Mouse (Mus musculus) liver, embryonic 11.5 days (tissue): ENCODE data around the gene Kazn. TPM values are rescaled to one million over a fixed set of nuclear protein-coding genes. Genes with fewer than 3 reads are reported as not detected.

ENCODE experiments used
- ATAC-seq: fragments of 200-750 bp; cut with Nextera tagmentation; replicated peaks from 2 replicates; pipeline ENCODE4 v1.8.0; 2017; ENCODE audit warnings: moderate number of reproducible peaks, mild to moderate bottlenecking, moderate TSS enrichment, moderate library complexity; ENCODE audit not compliant: low FRiP score
- DNase-seq: peaks from one replicate; pipeline ENCODE4 v3.0.0-alpha.2; 2017; ENCODE audit warnings: low spot score
- H3K27ac ChIP-seq: fragments of 300-500 bp; sonication (generic); 2 replicates; pipeline ENCODE4 v1.5.1; 2014; ENCODE audit warnings: mild to moderate bottlenecking, low read depth, low read length, control low read depth
- H3K27me3 ChIP-seq: fragments of 300-500 bp; sonication (generic); replicated peaks from 2 replicates; pipeline ENCODE4 v1.6.1; 2014; ENCODE audit warnings: low read length, mixed read lengths; ENCODE audit not compliant: control insufficient read depth, insufficient read depth
- H3K36me3 ChIP-seq: fragments of 300-500 bp; sonication (generic); 2 replicates; pipeline ENCODE4 v1.6.1; 2014; ENCODE audit warnings: mild to moderate bottlenecking, low read length, moderate library complexity, mixed read lengths; ENCODE audit not compliant: control insufficient read depth, insufficient read depth
- H3K4me1 ChIP-seq: fragments of 300-500 bp; sonication (generic); replicated peaks from 2 replicates; pipeline ENCODE4 v1.6.1; 2014; ENCODE audit warnings: low read length, mixed read lengths; ENCODE audit not compliant: control insufficient read depth, insufficient read depth
- H3K4me2 ChIP-seq: fragments of 300-500 bp; sonication (generic); 2 replicates; pipeline ENCODE4 v1.6.1; 2014; ENCODE audit warnings: mild to moderate bottlenecking, control low read depth, moderate library complexity
- H3K4me3 ChIP-seq: fragments of 300-500 bp; sonication (generic); 2 replicates; pipeline ENCODE4 v1.5.1; 2014; ENCODE audit warnings: low read depth, low read length, control low read depth
- H3K9ac ChIP-seq: fragments of 300-500 bp; sonication (generic); 2 replicates; pipeline ENCODE4 v1.6.1; 2014; ENCODE audit warnings: low read depth, low read length, control low read depth
- H3K9me3 ChIP-seq: fragments of 300-500 bp; sonication (generic); 2 replicates; pipeline ENCODE4 v1.6.1; 2016; ENCODE audit warnings: low read length, inconsistent platforms, mixed read lengths; ENCODE audit not compliant: control insufficient read depth
- WGBS: fragments of 180-500 bp; shearing (Covaris S2); extraction: QIAGEN DNeasy Blood & Tissue Kit; methylation state at CpG from one replicate; pipeline ENCODE4 v1.1.7; 2014; 5-methylcytosine and 5-hydroxymethylcytosine counted together
- polyA plus RNA-seq: library from polyadenylated mRNA; unstranded; fragments of >200 nt; fragmentation: Nextera tagmentation; extraction: Ambion mirVana; gene quantifications from 2 replicates; pipeline ENCODE4 v1.2.1, GENCODE M21; 2014

Kazn gene
- polyA plus RNA-seq, 1 experiment from 2014 or later = 4.4 TPM

GRCm38 (mm10) chr4:142236681-142237080, 2.5 kb downstream of the Kazn start:
- no peaks in the 10 kb centered on the region for H3K9me3 ChIP-seq
- ATAC-seq = no peak

GRCm38 (mm10) chr4:142235426-142235825, 3.8 kb downstream of the Kazn start:
- DNase-seq = no peak

More at GRCm38 (mm10) chr4:142236681-142237080, 2.5 kb downstream of the Kazn start:
- Histone ChIP-seq H3K36me3 (no peaks in the 10 kb centered on the region), H3K27me3 (no peaks in the 10 kb centered on the region), H3K4me1 (peaks cover 16% of the 10 kb centered on the region; the same call in 1 of the 2 replicates), H3K27ac (no peak overlapping the region), H3K9ac (no peak overlapping the region), H3K4me3 (no peak overlapping the region), H3K4me2 (no peak overlapping the region)
- 71% methylated on average over 4 of the region's 4 CpGs for WGBS
- DNase-seq = no peak

GRCm38 (mm10) chr4:142234828-142235227, 4.4 kb downstream of the Kazn start:
- Histone ChIP-seq H3K9me3 (no peaks in the 10 kb centered on the region), H3K36me3 (no peaks in the 10 kb centered on the region), H3K27me3 (no peaks in the 10 kb centered on the region), H3K27ac (no peak overlapping the region), H3K4me1 (peaks cover 14% of the 10 kb centered on the region; the same call in 1 of the 2 replicates), H3K4me3 (no peak overlapping the region), H3K4me2 (no peak overlapping the region), H3K9ac (no peak overlapping the region)
- 84% methylated on average over 9 of the region's 9 CpGs for WGBS
- no peak for ATAC-seq
- DNase-seq = no peak

More at GRCm38 (mm10) chr4:142235426-142235825, 3.8 kb downstream of the Kazn start:
- Histone ChIP-seq H3K27ac (no peak overlapping the region), H3K4me3 (no peak overlapping the region), H3K4me2 (no peak overlapping the region), H3K27me3 (no peaks in the 10 kb centered on the region), H3K9ac (no peak overlapping the region), H3K4me1 (peaks cover 16% of the 10 kb centered on the region; the same call in 1 of the 2 replicates), H3K9me3 (no peaks in the 10 kb centered on the region), H3K36me3 (no peaks in the 10 kb centered on the region)
- ATAC-seq = no peak
- 88% methylated on average over 11 of the region's 11 CpGs for WGBS

- no peak for DNase-seq
- Histone ChIP-seq H3K4me2 (no peak overlapping the region), H3K27ac (no peak overlapping the region), H3K36me3 (no peaks in the 10 kb centered on the region), H3K9me3 (no peaks in the 10 kb centered on the region), H3K9ac (no peak overlapping the region), H3K4me1 (peaks cover 18% of the 10 kb centered on the region), H3K27me3 (no peaks in the 10 kb centered on the region), H3K4me3 (no peak overlapping the region)
- ATAC-seq = no peak
- WGBS = 46% methylated on average over 13 of the region's 13 CpGs
These were observed 10.2 kb downstream of the Kazn start for GRCm38 (mm10) chr4:142228821-142229575.

GRCm38 (mm10) chr4:142223898-142224645, 15.1 kb downstream of the Kazn start:
- no peak overlapping the region for H3K4me2 ChIP-seq
- H3K36me3 ChIP-seq = no peaks in the 10 kb centered on the region
- no peaks in the 10 kb centered on the region for H3K9me3 ChIP-seq
- no peaks in the 10 kb centered on the region for H3K27me3 ChIP-seq
- H3K4me1 ChIP-seq = peaks cover 28% of the 10 kb centered on the region
- no peak for ATAC-seq
- H3K27ac ChIP-seq = no peak overlapping the region
- DNase-seq = no peak
- no peak overlapping the region for H3K4me3 ChIP-seq
- H3K9ac ChIP-seq = no peak overlapping the region
- 65% methylated on average over 9 of the region's 9 CpGs for WGBS

GRCm38 (mm10) chr4:142222385-142222784, 16.8 kb downstream of the Kazn start:
- WGBS = 68% methylated on average over 1 of the region's 1 CpGs
- no peaks in the 10 kb centered on the region for H3K27me3 ChIP-seq
- H3K4me3 ChIP-seq = no peak overlapping the region
- H3K4me2 ChIP-seq = no peak overlapping the region
- no peak overlapping the region for H3K9ac ChIP-seq
- DNase-seq = no peak
- peak overlapping the region; percentile 17; the same call in 1 of the 2 replicates for H3K27ac ChIP-seq
- peaks cover 21% of the 10 kb centered on the region for H3K4me1 ChIP-seq
- no peak for ATAC-seq
- H3K9me3 ChIP-seq = no peaks in the 10 kb centered on the region
- H3K36me3 ChIP-seq = no peaks in the 10 kb centered on the region

- ATAC-seq = no peak; the same call in 1 of the 2 replicates
- H3K4me1 ChIP-seq = peaks cover 24% of the 10 kb centered on the region
These were observed 17.5 kb downstream of the Kazn start for GRCm38 (mm10) chr4:142221757-142222072.

GRCm38 (mm10) chr4:142221025-142221756, 18.0 kb downstream of the Kazn start:
- ATAC-seq (no peak), DNase-seq (no peak)
- WGBS = 61% methylated on average over 18 of the region's 18 CpGs
- Histone ChIP-seq H3K9me3 (no peaks in the 10 kb centered on the region), H3K4me3 (no peak overlapping the region), H3K4me2 (no peak overlapping the region), H3K4me1 (peaks cover 24% of the 10 kb centered on the region), H3K9ac (no peak overlapping the region), H3K36me3 (no peaks in the 10 kb centered on the region), H3K27me3 (no peaks in the 10 kb centered on the region), H3K27ac (peak overlapping the region; percentile 17; the same call in 1 of the 2 replicates)

More at GRCm38 (mm10) chr4:142221757-142222072, 17.5 kb downstream of the Kazn start:
- peak overlapping the region; percentile 17; the same call in 1 of the 2 replicates for H3K27ac ChIP-seq
- no peak overlapping the region for H3K4me3 ChIP-seq
- DNase-seq = no peak
- no peaks in the 10 kb centered on the region for H3K9me3 ChIP-seq
- no peak overlapping the region for H3K4me2 ChIP-seq
- 56% methylated on average over 5 of the region's 5 CpGs for WGBS
- H3K36me3 ChIP-seq = no peaks in the 10 kb centered on the region
- no peak overlapping the region for H3K9ac ChIP-seq
- H3K27me3 ChIP-seq = no peaks in the 10 kb centered on the region
